Mouse (Mus musculus): ENCODE results near the gene Prlhr.

Prlhr gene

DNA sequence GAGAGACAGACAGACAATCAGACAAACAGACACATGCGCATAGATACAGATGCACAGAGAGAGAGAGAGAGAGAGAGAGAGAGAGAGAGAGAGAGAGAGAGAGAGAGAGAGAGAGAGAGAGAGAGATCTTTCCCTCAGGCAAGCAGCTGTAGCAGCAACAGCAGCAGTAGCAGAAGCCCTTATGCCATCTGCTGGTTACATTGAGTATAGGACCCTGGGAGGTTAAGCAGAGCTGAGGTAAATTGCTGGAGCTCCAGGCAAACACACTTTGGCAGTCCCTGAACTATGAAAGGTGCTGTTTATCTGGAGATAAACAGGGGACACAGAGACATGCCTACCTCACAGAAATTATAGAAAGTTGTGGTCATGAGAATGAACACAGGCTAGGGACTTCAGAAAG, 50.5 kb downstream of the Prlhr start:
- peak; percentile 22 for DNase-seq

Measured in right cerebral cortex, postnatal 25 days (tissue).